In genomic region chr17:57246663-57247392, GRCm38 (mm10) we compare ENCODE assay signal across 8 mouse cellular contexts. TPM values are rescaled to one million over a fixed set of nuclear protein-coding genes. Genes with fewer than 3 reads are reported as not detected.
A peak's percentile ranks its signal among the peaks of the same experiment; 100 is the strongest.
DNase-seq lines count a peak whose midpoint lies in the region; ATAC-seq and TF ChIP-seq lines count a peak whose summit lies in the region.

No protein-coding gene starts in this region.

- H3K9me3 ChIP-seq in intestine, embryonic 15.5 days: no peaks in the 10 kb centered on the region
- no peaks in the 10 kb centered on the region for H3K9me3 ChIP-seq in midbrain, postnatal 0 days (ENCODE audit: low read length)

- peaks cover 11% of the 10 kb centered on the region; the same call in 1 of the 2 replicates for H3K36me3 ChIP-seq in intestine, embryonic 15.5 days
- H3K36me3 ChIP-seq in midbrain, postnatal 0 days (ENCODE audit: insufficient read depth, low read length): peaks cover 7% of the 10 kb centered on the region; the same call in 1 of the 2 replicates

- H3K27me3 ChIP-seq in intestine, embryonic 15.5 days (replicated peaks): no peaks in the 10 kb centered on the region
- H3K27me3 ChIP-seq in midbrain, postnatal 0 days (ENCODE audit: insufficient read depth, low read length): peaks cover 8% of the 10 kb centered on the region; the same call in 1 of the 2 replicates

- WGBS in intestine, embryonic 15.5 days: 3% methylated on average over 18 of the region's 18 CpGs
- 4% methylated on average over 18 of the region's 18 CpGs for WGBS in midbrain, postnatal 0 days

- no peak for ATAC-seq in intestine, embryonic 15.5 days
- no peak for ATAC-seq in midbrain, postnatal 0 days (ENCODE audit: low FRiP score)

- H3K4me3 ChIP-seq in intestine, embryonic 15.5 days (replicated peaks): peak overlapping the region; percentile 80
- H3K4me3 ChIP-seq in midbrain, postnatal 0 days (ENCODE audit: low read depth, low read length): peak overlapping the region; percentile 57

- H3K27ac ChIP-seq in intestine, embryonic 15.5 days: peak overlapping the region; percentile 93
- peak overlapping the region; percentile 93 for H3K27ac ChIP-seq in midbrain, postnatal 0 days (ENCODE audit: low read depth, low read length)

- H3K9ac ChIP-seq in intestine, embryonic 15.5 days: peak overlapping the region; percentile 71
- H3K9ac ChIP-seq in midbrain, postnatal 0 days (replicated peaks; ENCODE audit: low read length, poor library complexity, severe bottlenecking): peak overlapping the region; percentile 73

- DNase-seq in gastrocnemius, postnatal 25 days: peak; percentile 5
- DNase-seq in gastrocnemius, postnatal 10 days: no peak
- DNase-seq in thymus, postnatal 10 days (ENCODE audit: low spot score in 2 of 2): peak; percentile 20 to 28
- no peak for DNase-seq in thymus, adult 18-20 months
- DNase-seq in midbrain, postnatal 0 days (ENCODE audit: low spot score): peak; percentile 9
- DNase-seq in right cerebral cortex, postnatal 4 days: no peak
- no peak for DNase-seq in urinary bladder, postnatal 4 days (ENCODE audit: low spot score in 2 of 2)

- H3K4me2 ChIP-seq in intestine, embryonic 15.5 days (replicated peaks): peak overlapping the region; percentile 84
- peak overlapping the region; percentile 64 for H3K4me2 ChIP-seq in midbrain, postnatal 0 days (ENCODE audit: low read depth, low read length, poor library complexity, severe bottlenecking)

- H3K4me1 ChIP-seq in intestine, embryonic 15.5 days (replicated peaks): peaks cover 27% of the 10 kb centered on the region
- H3K4me1 ChIP-seq in midbrain, postnatal 0 days (ENCODE audit: insufficient read depth, low read length): peaks cover 14% of the 10 kb centered on the region; the same call in 1 of the 2 replicates

- peak; percentile 47 for TF ChIP-seq CTCF in midbrain, postnatal 0 days (IDR thresholded peaks at IDR 0.05)

RNA-seq across cellular contexts. Expression of gene Gpr108, which starts 1.4 kb away (rescaled TPM):
- 10 to 100 TPM; 20.7 to 22.7 TPM for total RNA-seq in gastrocnemius, postnatal 25 days (2021)
- 10 to 100 TPM; 22.0 to 23.8 TPM for total RNA-seq in gastrocnemius, postnatal 10 days (2021)
- 32.6 and 34.7 TPM in 2 replicates for polyA plus RNA-seq in intestine, embryonic 15.5 days (2015; fragmentation: Nextera tagmentation; extraction: Ambion mirVana)
- total RNA-seq in midbrain, postnatal 0 days (2014; rRNA removed): 19.2 and 20.9 TPM in 2 replicates
- 22.6 and 23.1 TPM in 2 replicates for polyA plus RNA-seq in midbrain, postnatal 0 days (2015; fragmentation: Nextera tagmentation; extraction: Ambion mirVana)

RNA-seq across cellular contexts. Expression of gene Trip10, which starts 2.4 kb away (rescaled TPM):
- total RNA-seq in gastrocnemius, postnatal 25 days (2021): 100 to 1,000 TPM; 132 to 134 TPM
- total RNA-seq in gastrocnemius, postnatal 10 days (2021): 10 to 100 TPM; 69.1 to 74.4 TPM
- 45.2 and 46.1 TPM in 2 replicates for polyA plus RNA-seq in intestine, embryonic 15.5 days (2015; fragmentation: Nextera tagmentation; extraction: Ambion mirVana)
- 3.8 and 5.5 TPM in 2 replicates for total RNA-seq in midbrain, postnatal 0 days (2014; rRNA removed)
- polyA plus RNA-seq in midbrain, postnatal 0 days (2015; fragmentation: Nextera tagmentation; extraction: Ambion mirVana): 5.4 and 5.5 TPM in 2 replicates

RNA-seq across cellular contexts. Expression of gene C3, which starts 18.9 kb away (rescaled TPM):
- total RNA-seq in gastrocnemius, postnatal 25 days (2021): 10 to 100 TPM in 1 of 2 experiments, 1 to 10 TPM in 1; 2.5 to 26.2 TPM
- total RNA-seq in gastrocnemius, postnatal 10 days (2021): 1 to 10 TPM; 1.6 to 3.5 TPM
- polyA plus RNA-seq in intestine, embryonic 15.5 days (2015; fragmentation: Nextera tagmentation; extraction: Ambion mirVana): 4.3 and 7.7 TPM in 2 replicates
- 0.49 and 8.6 TPM in 2 replicates for total RNA-seq in midbrain, postnatal 0 days (2014; rRNA removed)
- polyA plus RNA-seq in midbrain, postnatal 0 days (2015; fragmentation: Nextera tagmentation; extraction: Ambion mirVana): 1.7 and 2.9 TPM in 2 replicates

RNA-seq across cellular contexts. Expression of gene Vav1, which starts 32.1 kb away (rescaled TPM):
- under 1 TPM; 0.33 to 0.56 TPM for total RNA-seq in gastrocnemius, postnatal 25 days (2021)
- total RNA-seq in gastrocnemius, postnatal 10 days (2021): 1 to 10 TPM; 1.5 to 2.4 TPM
- 3.2 TPM in 2 replicates for polyA plus RNA-seq in intestine, embryonic 15.5 days (2015; fragmentation: Nextera tagmentation; extraction: Ambion mirVana)
- 1.5 and 2.7 TPM in 2 replicates for total RNA-seq in midbrain, postnatal 0 days (2014; rRNA removed)
- polyA plus RNA-seq in midbrain, postnatal 0 days (2015; fragmentation: Nextera tagmentation; extraction: Ambion mirVana): 1.7 and 2.0 TPM in 2 replicates

RNA-seq across cellular contexts. Expression of gene Tnfsf14, which starts 52.9 kb away (rescaled TPM):
- total RNA-seq in gastrocnemius, postnatal 25 days (2021): not detected
- total RNA-seq in gastrocnemius, postnatal 10 days (2021): under 1 TPM in 1 of 2 experiments, not detected in 1; 0.14 TPM
- 0.23 and 0.29 TPM in 2 replicates for polyA plus RNA-seq in intestine, embryonic 15.5 days (2015; fragmentation: Nextera tagmentation; extraction: Ambion mirVana)
- not detected in 2 replicates for total RNA-seq in midbrain, postnatal 0 days (2014; rRNA removed)
- polyA plus RNA-seq in midbrain, postnatal 0 days (2015; fragmentation: Nextera tagmentation; extraction: Ambion mirVana): not detected in 2 replicates

Comparison
In these comparisons a context has a peak if more than half of its experiments do, and no peak if none do; other contexts are left out.
1. DNase-seq: peak in gastrocnemius, postnatal 25 days (single experiment), thymus, postnatal 10 days (2 of 2) and midbrain, postnatal 0 days (single experiment); none in gastrocnemius, postnatal 10 days (single experiment), thymus, adult 18-20 months (0 of 2), right cerebral cortex, postnatal 4 days (single experiment) and urinary bladder, postnatal 4 days (0 of 2).
2. RNA of gene Trip10, which starts 2.4 kb away (total RNA-seq): 132 to 134 TPM in gastrocnemius, postnatal 25 days and 69.1 to 74.4 TPM in gastrocnemius, postnatal 10 days; 3.8 to 5.5 TPM in midbrain, postnatal 0 days; every median in the first group is over 10 times any median in the second.